Mouse (Mus musculus): ENCODE results near the gene Vmn1r197.
"Not testable (repeated sequence)": the region's sequence is repeated elsewhere in the genome, so short reads cannot be mapped to it uniquely, and the experiment has no call there.

Gene Vmn1r197

DNA sequence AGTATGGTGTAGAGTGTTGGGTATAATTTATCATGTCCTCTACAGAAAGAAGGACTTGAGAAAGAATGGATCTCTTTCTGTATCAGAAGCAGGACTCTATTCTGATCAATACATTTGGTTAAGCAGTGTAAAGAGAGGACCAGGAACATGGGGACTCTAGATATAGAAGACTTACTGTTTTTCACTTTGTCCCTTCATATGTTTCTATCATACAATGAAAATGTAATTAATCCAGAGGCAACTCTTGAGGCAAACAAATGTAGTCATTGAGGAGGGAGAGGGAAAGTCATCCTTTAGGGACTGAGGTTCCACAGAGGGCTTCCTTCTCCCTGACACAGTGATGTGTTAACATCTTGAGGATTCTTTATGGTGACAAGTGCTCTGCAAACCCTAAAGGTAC, at the start of gene Vmn1r197:
Vmn1r197 (plus strand) TSS at position 301 of the 400 bp plus-strand sequence.
- no peak for DNase-seq (ENCODE audit: low spot score)

DNA sequence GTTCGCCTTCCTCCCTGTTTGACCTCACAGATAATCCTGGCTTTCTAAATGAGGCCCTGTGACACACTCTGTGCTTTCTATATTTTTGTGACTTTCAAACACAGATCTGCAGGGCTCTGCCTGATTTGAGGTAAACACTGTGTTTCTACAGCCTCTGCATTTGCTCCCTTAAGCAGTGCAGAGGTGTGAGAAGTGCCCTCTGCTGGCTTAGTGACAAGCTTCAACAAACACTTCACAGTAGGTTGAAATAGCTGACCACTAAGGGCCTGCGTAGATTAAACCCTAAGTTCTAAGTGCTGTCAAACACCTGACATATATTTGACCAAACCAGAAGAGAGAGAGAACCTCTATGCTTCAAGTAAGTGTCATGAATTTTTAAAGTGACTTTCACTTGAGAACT, 39.8 kb upstream of the Vmn1r197 start:
- DNase-seq (ENCODE audit: low spot score): no peak

DNA sequence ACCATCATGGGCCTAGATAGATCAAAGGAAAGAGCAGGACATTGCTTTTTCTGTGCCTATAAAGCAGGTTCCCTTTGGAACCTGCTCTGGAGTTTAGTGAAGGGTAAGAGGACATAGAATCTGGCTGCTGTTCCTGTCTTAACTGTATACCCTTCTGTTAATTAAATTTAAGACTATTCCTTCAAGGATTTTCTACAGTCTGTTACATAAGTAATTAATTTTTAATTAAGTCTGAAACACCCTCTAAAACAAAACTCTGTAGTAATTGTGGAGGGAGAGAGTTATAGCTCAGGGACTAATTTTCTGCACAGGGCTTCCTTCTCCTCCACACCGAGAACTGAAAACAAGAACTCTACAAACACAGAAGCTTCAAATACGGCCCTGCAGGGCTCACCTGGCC, 34.8 kb upstream of the Vmn1r197 start, which contains the start of gene Vmn1r196:
Vmn1r196 (plus strand) TSS at position 301 of the 400 bp plus-strand sequence.
- no peak for DNase-seq (ENCODE audit: low spot score)

DNA sequence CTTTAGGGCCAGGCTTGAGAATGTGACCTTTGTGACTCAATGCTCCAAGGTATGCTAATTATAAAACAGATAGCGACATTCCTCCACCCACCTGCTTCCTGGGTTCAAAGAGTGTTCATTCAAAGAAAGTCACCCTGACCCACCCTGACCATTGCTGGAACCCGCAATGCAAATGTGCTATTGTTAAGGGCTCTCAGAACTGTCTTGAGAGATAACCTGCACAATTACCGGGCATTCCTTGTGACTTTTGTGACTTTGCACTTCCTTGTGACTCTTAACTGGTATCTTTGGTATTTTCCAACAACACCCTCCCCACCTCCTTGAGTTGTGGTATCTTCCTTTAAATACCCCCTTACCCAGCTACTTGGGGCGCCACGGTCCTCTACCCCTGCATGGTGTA, 16.3 kb upstream of the Vmn1r197 start:
- DNase-seq (ENCODE audit: low spot score): not testable (repeated sequence)

DNA sequence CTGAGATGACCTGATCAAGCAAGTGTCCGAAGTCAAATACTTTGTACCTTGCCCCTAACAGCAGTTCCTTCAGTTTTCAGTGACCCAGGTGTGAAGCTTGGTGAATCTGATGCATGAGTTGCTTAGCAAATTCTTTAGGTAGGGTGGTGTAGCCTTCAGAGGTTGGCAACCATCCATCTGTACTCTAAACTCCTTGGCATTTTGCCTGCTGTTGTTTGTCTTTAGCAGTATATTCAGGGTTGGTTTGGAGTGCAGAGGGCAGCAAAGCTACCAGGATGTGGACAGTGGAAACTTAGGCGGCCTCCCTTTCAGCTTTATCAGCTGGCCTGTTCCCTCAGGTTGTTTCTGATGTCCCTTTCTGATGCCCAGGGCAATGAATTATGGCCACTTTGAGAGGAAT, 9.0 kb upstream of the Vmn1r197 start:
- DNase-seq (ENCODE audit: low spot score): no peak

DNA sequence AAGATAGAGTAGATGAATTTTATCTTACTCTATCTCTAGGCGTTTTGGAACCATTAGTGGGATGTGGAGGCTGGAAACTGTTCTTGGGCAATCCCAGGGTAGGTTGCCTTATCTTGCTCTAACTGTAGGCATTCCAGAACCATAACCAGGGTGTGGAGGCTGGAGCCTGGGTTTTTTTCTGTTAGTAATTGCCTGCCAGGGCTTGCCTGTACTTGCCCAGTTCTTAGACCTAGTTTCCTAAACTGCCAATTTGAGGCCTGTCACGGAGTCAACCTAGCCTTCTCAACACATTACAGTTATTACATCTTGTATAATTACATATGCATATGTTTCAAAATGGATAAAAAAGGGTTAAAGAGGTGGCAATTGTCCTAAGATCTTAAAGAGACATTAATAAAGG, 7.0 kb upstream of the Vmn1r197 start:
- no peak for DNase-seq (ENCODE audit: low spot score)

DNA sequence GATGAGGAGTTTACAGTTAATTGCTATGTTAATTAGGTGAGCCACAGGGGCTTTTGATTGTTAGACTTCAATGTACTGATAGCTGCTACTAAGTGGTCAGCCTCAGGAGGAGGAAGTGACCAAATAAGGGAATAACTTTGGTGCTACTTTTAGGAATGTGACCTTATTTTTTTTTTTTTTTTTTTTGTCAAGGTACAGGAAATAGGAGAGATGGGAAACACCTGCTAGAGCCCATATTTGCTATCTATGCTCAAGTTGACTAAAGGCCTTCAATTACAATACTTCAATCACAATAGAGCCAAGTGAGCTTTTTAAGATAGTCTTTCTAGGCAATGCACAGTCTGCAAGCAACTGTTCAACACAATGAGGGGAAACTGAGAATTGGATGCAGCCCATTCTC, 4.3 kb upstream of the Vmn1r197 start:
- DNase-seq (ENCODE audit: low spot score): no peak

DNA sequence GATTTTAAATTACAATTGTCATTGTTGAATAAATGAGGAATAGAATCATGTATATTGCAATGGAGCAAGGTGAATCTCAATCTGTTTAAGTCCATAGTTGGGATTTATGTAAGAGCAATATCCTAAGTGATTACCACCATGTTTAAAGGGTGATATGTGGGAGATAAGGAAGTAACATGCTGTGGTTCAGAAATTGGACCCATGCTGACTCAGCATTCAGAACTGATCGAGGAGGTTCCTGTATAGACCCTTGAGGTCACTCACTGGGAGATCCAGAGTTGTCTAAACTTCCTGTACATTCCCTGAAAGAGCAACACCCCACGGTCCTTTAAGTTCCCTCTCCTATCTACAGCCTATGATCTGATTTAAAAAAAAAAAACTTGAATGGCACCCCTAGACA, 8.9 kb downstream of the Vmn1r197 start:
- no peak for DNase-seq (ENCODE audit: low spot score)

DNA sequence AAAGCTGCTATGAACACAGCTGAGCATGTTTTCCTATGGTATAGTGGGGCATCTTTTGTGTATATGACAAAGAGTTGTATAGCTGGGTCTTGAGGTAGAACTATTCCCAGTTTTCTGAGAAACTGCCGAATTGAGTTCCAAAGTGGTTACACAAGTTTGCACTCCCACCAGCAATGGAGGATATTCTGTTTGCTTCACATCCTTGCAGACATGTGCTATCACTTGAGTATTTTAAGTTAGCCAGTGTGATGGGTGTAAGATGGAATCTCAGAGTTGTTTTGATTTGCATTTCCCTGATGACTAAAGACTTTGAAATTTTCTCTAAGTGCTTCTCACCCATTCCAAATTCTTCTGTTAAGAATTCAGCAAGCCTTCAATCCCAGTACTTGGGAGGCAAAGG, 11.2 kb downstream of the Vmn1r197 start:
- DNase-seq (ENCODE audit: low spot score): no peak

DNA sequence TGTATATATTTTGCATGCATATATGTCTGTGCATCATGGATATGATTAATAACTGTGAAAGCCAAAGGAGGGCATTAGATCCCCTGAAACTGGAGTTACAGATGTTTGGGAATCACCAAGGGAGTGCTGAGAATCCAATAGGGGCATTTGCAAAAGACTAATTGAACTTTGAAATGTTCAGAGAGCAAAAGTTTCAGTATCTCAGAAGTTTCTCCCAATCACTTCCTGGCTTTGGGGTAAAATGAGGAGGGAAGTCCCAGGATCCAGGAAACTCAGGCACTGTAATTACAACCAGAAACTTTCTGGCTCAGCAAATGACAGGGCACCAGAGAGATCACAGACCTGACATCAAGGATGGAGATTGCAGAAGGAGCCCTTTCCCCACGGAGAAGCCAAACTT, 25.7 kb downstream of the Vmn1r197 start, which contains the start of gene Vmn1r198:
Vmn1r198 (plus strand) TSS at position 301 of the 400 bp plus-strand sequence.
- DNase-seq (ENCODE audit: low spot score): no peak

DNA sequence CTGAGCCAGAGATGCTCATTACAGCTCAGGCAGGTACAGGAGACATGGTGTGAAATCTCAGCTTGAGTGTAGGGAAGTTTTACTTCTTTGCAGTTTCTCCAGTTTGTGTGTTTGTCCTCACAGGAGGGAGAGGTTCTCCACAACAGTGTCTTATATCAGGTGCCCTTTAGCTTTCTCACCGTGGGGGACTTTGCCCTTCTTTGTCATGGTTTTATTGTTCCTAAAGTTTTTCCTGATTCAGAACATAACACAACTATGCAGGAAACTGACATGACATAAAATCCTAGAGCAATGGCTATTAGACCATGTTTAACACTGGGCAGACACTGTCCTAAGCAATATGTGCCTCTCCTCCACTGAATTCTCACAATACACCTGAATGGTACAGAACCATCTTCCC, 26.4 kb downstream of the Vmn1r197 start:
- no peak for DNase-seq (ENCODE audit: low spot score)

DNA sequence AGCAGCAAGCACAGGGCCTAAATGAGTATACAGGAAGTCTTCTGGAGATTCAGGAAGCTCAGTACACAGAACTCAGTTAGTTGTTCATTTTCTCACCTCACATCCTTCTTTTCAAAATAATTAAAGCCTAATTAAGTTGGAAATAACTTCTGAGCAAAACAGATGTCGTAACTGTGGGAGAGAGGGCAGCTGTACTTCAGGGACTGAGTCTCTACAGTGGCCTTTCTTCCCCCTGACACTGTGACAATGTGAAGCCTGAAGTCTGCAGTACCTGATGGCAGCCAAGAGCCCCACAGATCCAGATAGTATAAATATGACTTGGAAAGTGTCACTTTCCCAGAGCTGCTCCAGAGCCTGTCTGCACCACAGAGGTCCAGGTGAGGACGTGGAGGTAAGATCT, 55.1 kb downstream of the Vmn1r197 start, which contains the start of gene Vmn1r199:
Vmn1r199 (plus strand) TSS at position 301 of the 400 bp plus-strand sequence.
- DNase-seq (ENCODE audit: low spot score): no peak

DNA sequence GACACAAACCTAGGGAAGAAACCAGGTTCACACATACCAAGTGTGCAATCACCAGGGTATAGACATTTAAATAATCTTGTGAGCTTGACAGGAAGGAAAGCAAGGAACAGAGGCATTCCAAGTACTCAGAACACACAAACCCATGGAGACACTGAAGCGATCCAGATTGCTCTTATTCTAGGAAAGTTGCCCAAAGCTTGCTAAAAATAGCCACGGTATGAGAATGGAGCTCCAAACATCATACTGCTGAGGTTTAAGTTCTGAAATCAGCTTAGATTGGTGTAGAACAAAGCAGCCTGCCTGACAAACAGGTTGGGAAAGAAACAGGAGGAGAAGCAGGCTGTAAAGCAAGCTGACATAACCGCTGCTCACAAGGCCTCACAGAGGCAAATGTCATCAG, 56.7 kb downstream of the Vmn1r197 start:
- DNase-seq (ENCODE audit: low spot score): not testable (repeated sequence)
